Mouse (Mus musculus): ENCODE measurements around the gene Flvcr1. TPM values are rescaled to one million over a fixed set of nuclear protein-coding genes. Genes with fewer than 3 reads are reported as not detected.
"Not testable (repeated sequence)": the region's sequence is repeated elsewhere in the genome, so short reads cannot be mapped to it uniquely, and the experiment has no call there.

The Flvcr1 gene
- polyA plus RNA-seq, 1 experiment from 2014 or later = 5.2 TPM

- no peak for ATAC-seq (ENCODE audit: insufficient number of reproducible peaks, low FRiP score, low TSS enrichment, low read depth)
- no peaks in the 10 kb centered on the region for H3K9me3 ChIP-seq
- no peaks in the 10 kb centered on the region for H3K27me3 ChIP-seq
- no peak within 1 kb of the TSS for H3K27ac ChIP-seq
- H3K36me3 ChIP-seq = no peaks in the 10 kb centered on the region
- no peak within 1 kb of the TSS for H3K9ac ChIP-seq
- 78% methylated on average over 6 of the region's 6 CpGs for WGBS
- H3K4me2 ChIP-seq = no peak within 1 kb of the TSS
- H3K4me3 ChIP-seq = no peak within 1 kb of the TSS
- H3K4me1 ChIP-seq = no peaks in the 10 kb centered on the region
Measured at GRCm38 (mm10) chr1:191036554-191037334, 10.8 kb upstream of the Flvcr1 start, which contains the start of gene Spata45. Gene Spata45 (plus strand): TSS chr1:191036639.

GRCm38 (mm10) chr1:191035649-191036048, 9.7 kb upstream of the Flvcr1 start:
- Histone ChIP-seq H3K9ac (no peak overlapping the region), H3K4me3 (no peak overlapping the region), H3K27me3 (no peaks in the 10 kb centered on the region), H3K27ac (no peak overlapping the region), H3K4me1 (no peaks in the 10 kb centered on the region), H3K4me2 (no peak overlapping the region), H3K9me3 (no peaks in the 10 kb centered on the region), H3K36me3 (no peaks in the 10 kb centered on the region)
- 46% methylated on average over 4 of the region's 4 CpGs for WGBS
- no peak for ATAC-seq (ENCODE audit: insufficient number of reproducible peaks, low FRiP score, low TSS enrichment, low read depth)

DNA sequence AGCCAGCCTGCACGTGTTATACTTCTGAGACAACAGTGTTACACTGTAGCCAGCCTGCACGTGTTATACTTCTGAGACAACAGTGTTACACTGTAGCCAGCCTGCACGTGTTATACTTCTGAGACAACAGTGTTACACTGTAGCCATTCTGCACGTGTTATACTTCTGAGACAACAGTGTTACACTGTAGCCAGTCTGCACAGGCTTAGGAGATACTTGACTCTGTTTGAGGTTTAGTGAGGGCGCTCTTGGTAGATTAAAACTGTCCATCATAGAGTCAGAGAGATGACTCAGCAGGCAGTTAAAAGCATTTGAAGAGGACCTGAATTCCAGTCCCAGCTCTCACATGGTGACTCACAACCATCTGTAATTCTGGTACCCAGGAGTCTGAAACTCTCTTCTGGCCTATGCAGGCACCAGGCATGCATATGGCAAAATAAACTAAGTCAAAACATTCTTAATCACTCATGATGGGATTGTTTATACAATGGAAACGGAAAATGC, 5.0 kb upstream of the Flvcr1 start:
- not testable (repeated sequence) for H3K9me3 ChIP-seq; H3K27ac ChIP-seq; ATAC-seq (ENCODE audit: insufficient number of reproducible peaks, low FRiP score, low TSS enrichment, low read depth); H3K9ac ChIP-seq; H3K36me3 ChIP-seq; H3K4me2 ChIP-seq; H3K4me1 ChIP-seq; H3K4me3 ChIP-seq; H3K27me3 ChIP-seq
- WGBS = 71% methylated on average over 6 of the region's 6 CpGs

DNA sequence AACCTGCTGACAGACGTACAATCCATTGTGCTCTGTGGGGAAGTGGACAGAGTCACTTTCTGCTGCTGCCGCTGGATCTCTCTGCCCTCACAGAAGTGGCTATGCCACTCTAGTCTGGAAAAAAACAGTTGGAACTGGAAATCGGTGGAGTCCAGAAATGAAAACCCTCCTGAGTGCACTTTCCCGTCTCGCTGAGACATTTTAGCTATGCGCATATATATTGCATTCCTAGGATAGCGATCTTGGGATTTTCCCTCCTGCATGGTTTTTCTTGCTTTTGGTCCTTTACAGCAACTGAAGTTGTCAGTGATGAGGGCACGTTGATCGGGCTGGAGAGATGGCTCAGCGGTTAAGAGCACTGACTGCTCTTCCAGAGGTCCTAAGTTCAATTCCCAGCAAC, 4.2 kb upstream of the Flvcr1 start:
- no peak overlapping the region for H3K27ac ChIP-seq
- no peaks in the 10 kb centered on the region for H3K36me3 ChIP-seq
- ATAC-seq (ENCODE audit: insufficient number of reproducible peaks, low FRiP score, low TSS enrichment, low read depth) = no peak
- H3K9me3 ChIP-seq = no peaks in the 10 kb centered on the region
- H3K9ac ChIP-seq = no peak overlapping the region
- no peak overlapping the region for H3K4me2 ChIP-seq
- WGBS = 66% methylated on average over 10 of the region's 10 CpGs
- H3K4me3 ChIP-seq = no peak overlapping the region
- peaks cover 11% of the 10 kb centered on the region for H3K4me1 ChIP-seq
- H3K27me3 ChIP-seq = no peaks in the 10 kb centered on the region

- Histone ChIP-seq H3K4me3 (peak overlapping the region; percentile 83), H3K27me3 (no peaks in the 10 kb centered on the region), H3K4me1 (peaks cover 17% of the 10 kb centered on the region), H3K9ac (peak overlapping the region; percentile 77), H3K4me2 (peak overlapping the region; percentile 93), H3K27ac (peak overlapping the region; percentile 75), H3K36me3 (0 out of 2 replicates have a peak, but pooled peaks cover 2% of the 10 kb centered on the region), H3K9me3 (no peaks in the 10 kb centered on the region)
- peak; percentile 21 for ATAC-seq (ENCODE audit: insufficient number of reproducible peaks, low FRiP score, low TSS enrichment, low read depth)
- WGBS = 3% methylated on average over 60 of the region's 69 CpGs
Measured at GRCm38 (mm10) chr1:191025016-191026012, 644 bp downstream of the Flvcr1 start.

DNA sequence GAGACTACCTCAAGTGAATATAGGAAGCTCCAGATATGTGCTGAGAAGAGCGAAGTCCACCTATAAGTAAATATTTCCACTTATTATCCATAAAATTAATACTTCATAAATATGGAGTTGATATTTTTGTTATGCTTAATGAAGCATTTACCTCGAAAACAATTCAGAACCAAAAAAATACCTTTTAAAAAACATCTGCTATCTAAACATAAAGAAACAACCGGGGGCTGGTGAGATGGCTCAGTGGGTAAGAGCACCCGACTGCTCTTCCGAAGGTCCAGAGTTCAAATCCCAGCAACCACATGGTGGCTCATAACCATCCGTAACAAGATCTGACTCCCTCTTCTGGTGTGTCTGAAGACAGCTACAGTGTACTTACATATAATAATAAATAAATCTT, 2.2 kb downstream of the Flvcr1 start:
- whole genome bisulfite sequencing = 90% methylated on average over 6 of the region's 6 CpGs
- H3K36me3 ChIP-seq; H3K9ac ChIP-seq; H3K27ac ChIP-seq; ATAC-seq (ENCODE audit: insufficient number of reproducible peaks, low FRiP score, low TSS enrichment, low read depth); H3K27me3 ChIP-seq; H3K4me3 ChIP-seq; H3K4me2 ChIP-seq; H3K9me3 ChIP-seq: not testable (repeated sequence)
- peaks cover 17% of the 10 kb centered on the region for H3K4me1 ChIP-seq

- 64% methylated on average over 2 of the region's 2 CpGs for WGBS
- Histone ChIP-seq H3K9me3 (no peaks in the 10 kb centered on the region), H3K36me3 (0 out of 2 replicates have a peak, but pooled peaks cover 5% of the 10 kb centered on the region), H3K9ac (no peak overlapping the region), H3K4me2 (no peak overlapping the region), H3K4me3 (no peak overlapping the region), H3K27ac (no peak overlapping the region), H3K4me1 (peaks cover 17% of the 10 kb centered on the region), H3K27me3 (no peaks in the 10 kb centered on the region)
- no peak for ATAC-seq (ENCODE audit: insufficient number of reproducible peaks, low FRiP score, low TSS enrichment, low read depth)
Measured at GRCm38 (mm10) chr1:191023140-191023539, 2.8 kb downstream of the Flvcr1 start.

- Histone ChIP-seq H3K27me3 (no peaks in the 10 kb centered on the region), H3K27ac (no peak overlapping the region), H3K4me2 (no peak overlapping the region), H3K9ac (no peak overlapping the region), H3K9me3 (no peaks in the 10 kb centered on the region), H3K36me3 (0 out of 2 replicates have a peak, but pooled peaks cover 5% of the 10 kb centered on the region), H3K4me1 (peaks cover 10% of the 10 kb centered on the region), H3K4me3 (no peak overlapping the region)
- ATAC-seq (ENCODE audit: insufficient number of reproducible peaks, low FRiP score, low TSS enrichment, low read depth) = no peak
- WGBS = 40% methylated on average over 7 of the region's 7 CpGs
Measured at GRCm38 (mm10) chr1:191021016-191021415, 4.9 kb downstream of the Flvcr1 start.

GRCm38 (mm10) chr1:191020217-191020924, 5.6 kb downstream of the Flvcr1 start:
- ATAC-seq (ENCODE audit: insufficient number of reproducible peaks, low FRiP score, low TSS enrichment, low read depth) = no peak
- WGBS = 58% methylated on average over 3 of the region's 3 CpGs

DNA sequence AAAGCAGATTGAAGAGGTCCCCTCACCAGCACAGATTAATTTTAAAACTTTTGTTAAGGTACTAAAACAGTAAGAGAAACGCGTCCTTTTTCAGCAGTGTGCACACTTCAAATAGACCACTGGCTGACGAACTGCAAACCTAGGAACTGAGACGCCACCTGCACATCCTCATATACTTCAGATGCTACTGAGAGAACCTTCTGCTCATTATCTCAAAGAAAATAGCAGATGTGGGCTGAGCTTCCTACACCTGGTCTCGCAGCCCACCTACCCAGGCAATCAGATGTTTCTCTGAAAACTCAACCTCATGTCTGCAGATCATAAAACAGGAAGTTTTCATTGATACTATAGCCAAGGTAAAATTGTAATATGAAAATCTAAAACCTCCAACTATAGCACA, 6.2 kb downstream of the Flvcr1 start:
- Histone ChIP-seq H3K36me3 (peaks cover 5% of the 10 kb centered on the region; the same call in 1 of the 2 replicates), H3K4me1 (peaks cover 2% of the 10 kb centered on the region; the same call in 1 of the 2 replicates), H3K27me3 (no peaks in the 10 kb centered on the region), H3K4me2 (no peak overlapping the region), H3K27ac (no peak overlapping the region), H3K9me3 (no peaks in the 10 kb centered on the region), H3K9ac (no peak overlapping the region), H3K4me3 (no peak overlapping the region)
- ATAC-seq (ENCODE audit: insufficient number of reproducible peaks, low FRiP score, low TSS enrichment, low read depth) = no peak
- WGBS = 90% methylated on average over 5 of the region's 5 CpGs

More at GRCm38 (mm10) chr1:191020217-191020924, 5.6 kb downstream of the Flvcr1 start:
- H3K27me3 ChIP-seq = no peaks in the 10 kb centered on the region
- H3K4me2 ChIP-seq = no peak overlapping the region
- no peaks in the 10 kb centered on the region for H3K9me3 ChIP-seq
- H3K4me3 ChIP-seq = no peak overlapping the region
- H3K9ac ChIP-seq = no peak overlapping the region
- peaks cover 8% of the 10 kb centered on the region for H3K4me1 ChIP-seq
- 0 out of 2 replicates have a peak, but pooled peaks cover 5% of the 10 kb centered on the region for H3K36me3 ChIP-seq
- H3K27ac ChIP-seq = no peak overlapping the region

GRCm38 (mm10) chr1:191014271-191014670, 11.7 kb downstream of the Flvcr1 start:
- H3K4me3 ChIP-seq = no peak overlapping the region
- no peak overlapping the region for H3K27ac ChIP-seq
- H3K4me2 ChIP-seq = no peak overlapping the region
- no peaks in the 10 kb centered on the region for H3K9me3 ChIP-seq
- peaks cover 40% of the 10 kb centered on the region for H3K36me3 ChIP-seq
- H3K4me1 ChIP-seq = no peaks in the 10 kb centered on the region
- no peak for ATAC-seq (ENCODE audit: insufficient number of reproducible peaks, low FRiP score, low TSS enrichment, low read depth)
- no peak overlapping the region for H3K9ac ChIP-seq
- 93% methylated on average over 3 of the region's 3 CpGs for WGBS
- no peaks in the 10 kb centered on the region for H3K27me3 ChIP-seq

All from limb, embryonic 15.5 days (tissue).